Mouse (Mus musculus) myocyte (in vitro differentiated cells): ENCODE measurements around the gene Bnip3.

Experiments used
- POLR2A ChIP-seq: IDR thresholded peaks from one replicate; pipeline ENCODE4 v1.6.1; 2011; ENCODE audit warnings: low read depth, mild to moderate bottlenecking, control low read depth, moderate library complexity; ENCODE audit not compliant: insufficient read length
- POLR2AphosphoS2 ChIP-seq: IDR thresholded peaks from one replicate; pipeline ENCODE4 v1.6.1; 2011; ENCODE audit warnings: low read depth, control low read depth; ENCODE audit not compliant: insufficient read length

DNA sequence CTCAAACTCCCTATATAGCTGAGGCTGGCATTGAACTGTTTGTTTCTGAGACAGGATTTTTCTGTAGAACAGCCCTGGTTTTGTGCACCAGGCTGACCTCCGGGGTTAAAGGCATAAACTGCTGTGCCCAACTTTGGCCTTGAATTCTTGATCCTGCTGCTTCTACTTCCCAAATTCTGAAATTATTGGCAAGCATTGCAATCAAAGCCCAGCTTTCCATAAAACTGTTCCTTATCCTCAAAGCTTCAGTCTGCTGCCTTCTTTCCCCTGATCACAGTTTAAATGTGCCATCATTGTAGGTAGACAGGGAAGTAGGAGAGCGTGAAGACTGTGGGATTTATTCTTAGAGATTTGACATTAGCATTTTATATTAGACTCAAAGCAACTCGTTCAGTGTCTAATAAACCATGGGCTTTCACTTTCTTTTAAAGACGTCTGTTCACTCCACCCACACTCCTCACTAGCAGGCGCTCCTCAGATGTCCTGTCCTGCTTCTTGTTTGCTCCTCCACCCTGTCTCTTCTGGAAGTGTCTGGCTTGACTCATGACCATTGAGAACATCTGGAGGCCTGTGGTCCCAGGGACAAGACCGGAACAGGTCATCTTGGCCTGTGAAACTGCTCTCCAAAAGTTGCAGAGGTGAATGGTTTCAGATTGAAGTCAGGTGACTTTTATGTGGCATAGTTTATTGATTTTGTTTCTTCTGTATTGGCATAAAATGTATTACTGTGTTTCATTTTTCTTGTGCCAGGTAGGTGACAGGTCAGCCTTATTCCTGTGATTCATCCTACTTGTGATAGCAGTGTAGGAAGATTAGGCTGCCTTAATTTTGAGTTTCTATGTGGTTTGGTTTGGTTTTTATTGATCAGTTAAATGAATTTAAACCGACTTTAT, 61.0 kb downstream of the Bnip3 start:
- TF ChIP-seq POLR2A (no peak), POLR2AphosphoS2 (no peak)
